Mouse (Mus musculus) layer of hippocampus, adult 8-10 months (tissue): ENCODE data around the gene 4930579G24Rik. TPM values are rescaled to one million over a fixed set of nuclear protein-coding genes. Genes with fewer than 3 reads are reported as not detected.

Experiments
- total RNA-seq, 4 experiments: library from RNA; stranded (reverse); gene quantifications; 2 replicates each; pipeline ENCODE4 v1.2.4; 2022

4930579G24Rik gene
- total RNA-seq, 4 experiments from 2014 or later: 1.1 to 1.5 (median 1.3) TPM

Other genes starting within 250 kb of the 4930579G24Rik start
- gene Fnip2, start 61.3 kb upstream of the 4930579G24Rik start, total RNA-seq: 10 to 100 TPM; 20.8 to 31.5 (median 27.1) TPM
- 10 to 100 TPM; 72.5 to 88.1 (median 80.6) TPM for gene Ppid, start 37.7 kb upstream of the 4930579G24Rik start, total RNA-seq
- 10 to 100 TPM; 27.4 to 33.7 (median 29.9) TPM for gene Etfdh, start 421 bp downstream of the 4930579G24Rik start, total RNA-seq
- gene Rxfp1, start 108.8 kb downstream of the 4930579G24Rik start, total RNA-seq: 10 to 100 TPM; 12.9 to 18.6 (median 14.9) TPM
- 10 to 100 TPM; 17.0 to 25.2 (median 21.8) TPM for gene Tmem144, start 223.7 kb downstream of the 4930579G24Rik start, total RNA-seq